Mouse (Mus musculus) erythroblast, embryonic 14.5 days (primary cell): ENCODE data around the gene Fbh1.

Experiments
- GATA1 ChIP-seq: IDR thresholded peaks from 2 replicates; pipeline ENCODE4 v1.6.1; 2012; ENCODE audit warnings: low read length, inconsistent platforms, mixed read lengths
- TAL1 ChIP-seq: IDR thresholded peaks from 3 replicates; pipeline ENCODE4 v1.6.1; 2012; ENCODE audit warnings: low read length, inconsistent platforms, mixed read lengths

- TF ChIP-seq GATA1 (no peak), TAL1 (no peak)
These were observed 71.2 kb downstream of the Fbh1 start for GRCm38 (mm10) chr2:11706030-11706745.
